Mouse (Mus musculus) liver, postnatal 0 days (tissue): ENCODE results near the gene Oaz1. TPM values are rescaled to one million over a fixed set of nuclear protein-coding genes. Genes with fewer than 3 reads are reported as not detected.

Experiments
- ATAC-seq: fragments of 200-750 bp; cut with Nextera tagmentation; 2 replicates; pipeline ENCODE4 v1.8.0; 2017; ENCODE audit warnings: mild to moderate bottlenecking, moderate library complexity
- DNase-seq: peaks from one replicate; pipeline ENCODE4 v3.0.0-alpha.2; 2016
- H3K27ac ChIP-seq: fragments of 300-500 bp; sonication (generic); 2 replicates; pipeline ENCODE4 v1.5.1; 2014; ENCODE audit warnings: antibody characterized with exemption, moderate library complexity, mild to moderate bottlenecking, low read depth
- H3K27me3 ChIP-seq: fragments of 300-500 bp; sonication (generic); 2 replicates; pipeline ENCODE4 v1.6.1; 2014; ENCODE audit warnings: low read length, control low read depth, mixed read lengths; ENCODE audit not compliant: insufficient read depth
- H3K36me3 ChIP-seq: fragments of 300-500 bp; sonication (generic); replicated peaks from 2 replicates; pipeline ENCODE4 v1.6.1; 2014; ENCODE audit warnings: mild to moderate bottlenecking, control low read depth, low read length, moderate library complexity, mixed read lengths; ENCODE audit not compliant: insufficient read depth
- H3K4me1 ChIP-seq: fragments of 300-500 bp; sonication (generic); 2 replicates; pipeline ENCODE4 v1.6.1; 2014; ENCODE audit warnings: antibody characterized with exemption, mild to moderate bottlenecking, control low read depth; ENCODE audit not compliant: insufficient read depth
- H3K4me2 ChIP-seq: fragments of 300-500 bp; sonication (generic); 2 replicates; pipeline ENCODE4 v1.6.1; 2014; ENCODE audit warnings: low read depth, mild to moderate bottlenecking, low read length, moderate library complexity, mixed read lengths
- H3K4me3 ChIP-seq: fragments of 300-500 bp; sonication (generic); 2 replicates; pipeline ENCODE4 v1.5.1; 2014; ENCODE audit warnings: low read depth, low read length
- H3K9ac ChIP-seq: fragments of 300-500 bp; sonication (generic); replicated peaks from 2 replicates; pipeline ENCODE4 v1.6.1; 2014; ENCODE audit warnings: mild to moderate bottlenecking, moderate library complexity
- H3K9me3 ChIP-seq: fragments of 300-500 bp; sonication (generic); 2 replicates; pipeline ENCODE4 v1.6.1; 2016; ENCODE audit warnings: mild to moderate bottlenecking, control low read depth, low read length, mixed read lengths
- CTCF ChIP-seq: sonication (generic); IDR thresholded peaks from 2 replicates; pipeline ENCODE4 v1.5.1; 2016; ENCODE audit warnings: antibody characterized with exemption, low read depth
- EP300 ChIP-seq: IDR thresholded peaks from 2 replicates; pipeline ENCODE4 v1.6.1; 2016; ENCODE audit warnings: antibody characterized with exemption, low read depth, mild to moderate bottlenecking
- WGBS: fragments of 180-500 bp; shearing (Covaris S2); extraction: QIAGEN DNeasy Blood & Tissue Kit; methylation state at CpG from one replicate; pipeline ENCODE4 v1.1.7; 2014; ENCODE audit not compliant: insufficient replicate concordance; 5-methylcytosine and 5-hydroxymethylcytosine counted together
- polyA plus RNA-seq: library from polyadenylated mRNA; unstranded; fragments of >200 nt; fragmentation: Nextera tagmentation; extraction: Ambion mirVana; gene quantifications from 2 replicates; pipeline ENCODE4 v1.2.1, GENCODE M21; 2015

Oaz1 gene
- polyA plus RNA-seq, 1 experiment from 2014 or later = 1,029 TPM

DNA sequence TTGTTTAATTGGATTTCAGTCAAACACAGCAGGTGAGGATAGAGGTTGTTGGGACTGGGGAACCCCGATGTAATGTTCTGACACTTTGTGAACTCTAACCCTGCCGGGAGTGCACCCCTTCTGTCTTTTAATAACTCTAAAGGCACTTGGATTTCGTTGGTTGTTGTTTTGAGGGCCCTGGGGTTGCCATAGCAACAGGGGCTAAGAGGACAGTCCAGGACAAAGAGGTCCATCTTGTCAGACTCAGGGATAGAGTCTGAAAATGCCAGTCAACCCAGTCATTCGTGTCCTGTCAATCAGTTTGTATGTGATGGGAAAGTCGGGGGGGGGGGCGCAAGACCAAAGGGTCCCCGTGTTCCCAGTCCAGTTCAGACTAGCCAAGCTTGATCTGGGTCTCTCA, 6.4 kb downstream of the Oaz1 start:
- ATAC-seq (no peak), DNase-seq (no peak)
- Histone ChIP-seq H3K27me3 (peaks cover 25% of the 10 kb centered on the region), H3K4me3 (no peak overlapping the region), H3K36me3 (peaks cover 22% of the 10 kb centered on the region), H3K4me2 (no peak overlapping the region), H3K4me1 (peaks cover 22% of the 10 kb centered on the region), H3K27ac (no peak overlapping the region), H3K9me3 (no peaks in the 10 kb centered on the region), H3K9ac (no peak overlapping the region)
- WGBS = 68% methylated on average over 7 of the region's 7 CpGs
- TF ChIP-seq CTCF (no peak), EP300 (no peak)

GRCm38 (mm10) chr10:80835617-80836016, 9.2 kb downstream of the Oaz1 start:
- TF ChIP-seq CTCF (no peak), EP300 (no peak)
- Histone ChIP-seq H3K36me3 (0 out of 2 replicates have a peak, but pooled peaks cover 2% of the 10 kb centered on the region), H3K9ac (no peak overlapping the region), H3K27me3 (peaks cover 30% of the 10 kb centered on the region), H3K4me3 (no peak overlapping the region), H3K4me1 (peaks cover 8% of the 10 kb centered on the region), H3K27ac (no peak overlapping the region), H3K9me3 (no peaks in the 10 kb centered on the region), H3K4me2 (no peak overlapping the region)
- ATAC-seq (no peak), DNase-seq (no peak)
- 63% methylated on average over 30 of the region's 30 CpGs for WGBS

DNA sequence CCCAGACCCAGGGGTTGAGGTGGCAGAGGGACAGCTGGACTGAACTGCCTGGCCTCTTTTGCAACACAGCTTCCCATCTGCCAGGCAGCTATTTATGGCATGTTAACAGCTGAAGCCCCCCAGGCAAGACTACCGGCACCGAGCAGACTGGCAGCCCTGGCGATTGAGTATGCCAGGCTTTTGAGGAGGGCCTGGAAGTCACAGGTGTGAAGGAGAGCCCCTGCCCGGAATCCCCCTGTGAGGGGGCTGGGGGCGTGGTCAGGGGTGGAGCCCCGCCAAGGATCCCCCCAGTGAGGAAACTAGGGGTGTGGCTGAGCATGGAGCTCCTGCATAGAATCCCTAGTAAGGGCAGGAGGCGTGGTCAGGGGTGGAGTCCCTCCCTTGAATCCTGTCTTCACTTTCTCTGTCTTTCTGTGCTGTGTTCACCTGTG, 10.5 kb downstream of the Oaz1 start:
- H3K4me3 ChIP-seq = no peak overlapping the region
- DNase-seq = no peak
- H3K36me3 ChIP-seq = no peaks in the 10 kb centered on the region
- H3K27ac ChIP-seq = no peak overlapping the region
- H3K27me3 ChIP-seq = peaks cover 37% of the 10 kb centered on the region
- no peak for TF ChIP-seq CTCF
- TF ChIP-seq EP300 = no peak
- ATAC-seq = no peak
- H3K4me1 ChIP-seq = no peaks in the 10 kb centered on the region
- WGBS = 45% methylated on average over 7 of the region's 7 CpGs
- H3K4me2 ChIP-seq = no peak overlapping the region
- no peaks in the 10 kb centered on the region for H3K9me3 ChIP-seq
- no peak overlapping the region for H3K9ac ChIP-seq

GRCm38 (mm10) chr10:80837827-80838226, 11.4 kb downstream of the Oaz1 start:
- no peak overlapping the region for H3K27ac ChIP-seq
- no peak overlapping the region for H3K4me2 ChIP-seq
- no peaks in the 10 kb centered on the region for H3K9me3 ChIP-seq
- no peak for DNase-seq
- no peak overlapping the region for H3K9ac ChIP-seq
- no peaks in the 10 kb centered on the region for H3K4me1 ChIP-seq
- no peak for TF ChIP-seq CTCF
- TF ChIP-seq EP300 = no peak
- peaks cover 45% of the 10 kb centered on the region for H3K27me3 ChIP-seq
- H3K36me3 ChIP-seq = no peaks in the 10 kb centered on the region
- ATAC-seq = no peak
- H3K4me3 ChIP-seq = no peak overlapping the region
- WGBS = 52% methylated on average over 2 of the region's 2 CpGs

GRCm38 (mm10) chr10:80838346-80838912, 12.0 kb downstream of the Oaz1 start:
- H3K9me3 ChIP-seq = no peaks in the 10 kb centered on the region
- TF ChIP-seq EP300 (no peak), CTCF (no peak)
- H3K27me3 ChIP-seq = peaks cover 51% of the 10 kb centered on the region
- no peaks in the 10 kb centered on the region for H3K36me3 ChIP-seq
- ATAC-seq = no peak
- H3K4me2 ChIP-seq = no peak overlapping the region
- 58% methylated on average over 2 of the region's 2 CpGs for WGBS
- no peak overlapping the region for H3K4me3 ChIP-seq
- no peak for DNase-seq
- H3K9ac ChIP-seq = no peak overlapping the region
- no peak overlapping the region for H3K27ac ChIP-seq
- H3K4me1 ChIP-seq = 0 out of 2 replicates have a peak, but pooled peaks cover under 1% of the 10 kb centered on the region

GRCm38 (mm10) chr10:80839848-80840247, 13.4 kb downstream of the Oaz1 start:
- ATAC-seq (no peak), DNase-seq (no peak)
- whole genome bisulfite sequencing = 57% methylated on average over 6 of the region's 6 CpGs
- Histone ChIP-seq H3K36me3 (no peaks in the 10 kb centered on the region), H3K4me3 (no peak overlapping the region), H3K9me3 (no peaks in the 10 kb centered on the region), H3K9ac (no peak overlapping the region), H3K27ac (no peak overlapping the region), H3K27me3 (peaks cover 58% of the 10 kb centered on the region), H3K4me2 (no peak overlapping the region), H3K4me1 (0 out of 2 replicates have a peak, but pooled peaks cover 5% of the 10 kb centered on the region)
- TF ChIP-seq CTCF (no peak), EP300 (no peak)

- Histone ChIP-seq H3K4me3 (no peak overlapping the region), H3K27me3 (peaks cover 57% of the 10 kb centered on the region), H3K9ac (no peak overlapping the region), H3K36me3 (no peaks in the 10 kb centered on the region), H3K4me1 (0 out of 2 replicates have a peak, but pooled peaks cover 5% of the 10 kb centered on the region), H3K27ac (no peak overlapping the region), H3K4me2 (no peak overlapping the region), H3K9me3 (no peaks in the 10 kb centered on the region)
- TF ChIP-seq CTCF (no peak), EP300 (no peak)
- DNase-seq = no peak
- no peak for ATAC-seq
- WGBS = 72% methylated on average over 2 of the region's 2 CpGs
Measured at GRCm38 (mm10) chr10:80841685-80842084, 15.2 kb downstream of the Oaz1 start.
